Mouse (Mus musculus): ENCODE data around the gene Purb. TPM values are rescaled to one million over a fixed set of nuclear protein-coding genes. Genes with fewer than 3 reads are reported as not detected.
"Not testable (repeated sequence)": the region's sequence is repeated elsewhere in the genome, so short reads cannot be mapped to it uniquely, and the experiment has no call there.

Gene Purb
- polyA plus RNA-seq, 1 experiment from 2014 or later = 17.9 TPM

DNA sequence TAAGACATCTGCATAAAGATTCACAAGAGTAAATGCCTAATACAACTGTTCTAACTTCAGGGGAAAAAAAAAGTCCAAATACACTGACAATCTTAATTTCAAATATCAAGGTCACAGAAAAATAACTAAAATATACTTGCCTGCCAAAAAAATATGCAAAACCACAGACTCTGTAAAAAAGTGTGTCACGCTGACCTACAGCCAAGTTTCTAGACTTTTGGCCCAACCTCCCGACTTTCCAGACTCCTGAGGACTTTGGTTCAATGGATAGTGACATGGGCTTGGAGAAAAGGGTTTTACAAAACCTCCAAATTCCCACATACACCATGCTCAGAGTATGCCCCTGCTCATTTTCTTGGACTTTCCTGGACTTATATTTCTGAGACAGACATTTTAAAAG is 7.2 kb downstream of the Purb start:
- DNase-seq (ENCODE audit: low spot score) (no peak), ATAC-seq (ENCODE audit: low FRiP score) (no peak)
- Histone ChIP-seq H3K4me2 (replicated peaks; ENCODE audit: low read depth, low read length) (no peak overlapping the region), H3K27me3 (ENCODE audit: control insufficient read depth, insufficient read depth, low read length) (no peaks in the 10 kb centered on the region), H3K4me1 (replicated peaks; ENCODE audit: control insufficient read depth, insufficient read depth, low read length) (0 out of 2 replicates have a peak, but pooled peaks cover 2% of the 10 kb centered on the region), H3K27ac (ENCODE audit: low read depth, low read length) (no peak overlapping the region), H3K36me3 (ENCODE audit: control insufficient read depth, insufficient read depth, low read length) (no peaks in the 10 kb centered on the region), H3K9me3 (ENCODE audit: control insufficient read depth, low read length) (no peaks in the 10 kb centered on the region), H3K9ac (ENCODE audit: low read depth, low read length) (no peak overlapping the region), H3K4me3 (ENCODE audit: low read depth, low read length) (no peak overlapping the region)
- WGBS = 91% methylated on average over 2 of the region's 2 CpGs

DNA sequence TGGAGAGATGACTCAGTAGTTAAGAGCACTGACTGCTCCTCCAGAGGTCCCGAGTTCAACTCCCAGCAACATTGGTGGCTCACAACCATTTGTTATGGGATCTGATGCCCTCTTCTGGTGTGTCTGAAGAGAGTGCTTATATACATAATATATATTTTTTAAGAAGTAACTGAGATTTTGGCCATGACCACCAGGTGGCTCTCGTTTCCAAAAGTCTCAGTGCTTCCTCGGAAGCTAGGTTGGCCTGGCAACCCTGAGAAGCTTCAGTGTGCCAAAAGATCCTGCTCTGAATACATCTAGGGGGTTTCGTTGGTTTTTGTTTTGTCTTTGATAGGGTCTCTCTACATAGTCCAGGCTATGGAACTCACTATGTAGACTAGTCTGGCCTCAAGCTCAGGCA is 10.6 kb downstream of the Purb start:
- Histone ChIP-seq H3K36me3 (ENCODE audit: control insufficient read depth, insufficient read depth, low read length) (no peaks in the 10 kb centered on the region), H3K9ac (ENCODE audit: low read depth, low read length) (no peak overlapping the region), H3K4me2 (replicated peaks; ENCODE audit: low read depth, low read length) (no peak overlapping the region), H3K4me3 (ENCODE audit: low read depth, low read length) (no peak overlapping the region), H3K27me3 (ENCODE audit: control insufficient read depth, insufficient read depth, low read length) (no peaks in the 10 kb centered on the region), H3K4me1 (replicated peaks; ENCODE audit: control insufficient read depth, insufficient read depth, low read length) (no peaks in the 10 kb centered on the region), H3K9me3 (ENCODE audit: control insufficient read depth, low read length) (no peaks in the 10 kb centered on the region), H3K27ac (ENCODE audit: low read depth, low read length) (no peak overlapping the region)
- 37% methylated on average over 4 of the region's 4 CpGs for WGBS
- peak; percentile 84 for DNase-seq (ENCODE audit: low spot score)
- ATAC-seq (ENCODE audit: low FRiP score) = peak; percentile 71

DNA sequence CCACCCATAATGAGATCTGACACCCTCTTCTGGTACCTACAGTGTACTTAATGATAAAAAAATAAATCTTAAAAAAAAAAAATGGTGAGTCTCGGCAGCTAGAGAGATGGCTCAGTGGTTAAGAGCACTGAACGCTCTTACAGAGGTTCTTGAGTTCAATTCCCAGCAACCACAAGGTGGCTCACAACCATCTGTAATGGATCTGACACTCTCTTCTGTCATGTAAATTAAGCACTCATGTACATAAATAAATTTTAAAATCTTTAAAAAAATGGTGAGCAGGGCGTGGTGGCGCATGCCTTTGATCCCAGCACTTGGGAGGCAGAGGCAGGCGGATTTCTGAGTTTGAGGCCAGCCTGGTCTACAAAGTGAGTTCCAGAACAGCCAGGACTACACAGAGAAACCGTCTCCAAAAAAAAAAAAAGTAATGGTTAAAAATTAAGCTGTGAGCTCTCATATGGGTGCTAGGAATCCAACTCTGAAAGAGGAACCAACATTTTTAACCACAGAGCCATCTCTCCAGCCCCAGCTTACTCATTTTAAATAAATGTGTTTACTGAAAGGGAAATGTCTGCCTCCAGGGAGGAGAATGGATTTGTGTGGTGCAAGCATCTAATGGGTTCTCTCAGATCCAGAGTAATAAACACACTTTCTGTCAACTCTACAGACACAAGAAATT is 12.4 kb downstream of the Purb start:
- H3K36me3 ChIP-seq (ENCODE audit: control insufficient read depth, insufficient read depth, low read length) = no peaks in the 10 kb centered on the region
- H3K4me1 ChIP-seq (replicated peaks; ENCODE audit: control insufficient read depth, insufficient read depth, low read length) = no peaks in the 10 kb centered on the region
- H3K9ac ChIP-seq (ENCODE audit: low read depth, low read length) = no peak overlapping the region
- DNase-seq (ENCODE audit: low spot score) (no peak), ATAC-seq (ENCODE audit: low FRiP score) (no peak)
- H3K4me2 ChIP-seq (replicated peaks; ENCODE audit: low read depth, low read length) = no peak overlapping the region
- no peak overlapping the region for H3K4me3 ChIP-seq (ENCODE audit: low read depth, low read length)
- no peaks in the 10 kb centered on the region for H3K27me3 ChIP-seq (ENCODE audit: control insufficient read depth, insufficient read depth, low read length)
- 92% methylated on average over 6 of the region's 6 CpGs for WGBS
- H3K9me3 ChIP-seq (ENCODE audit: control insufficient read depth, low read length) = no peaks in the 10 kb centered on the region
- H3K27ac ChIP-seq (ENCODE audit: low read depth, low read length) = no peak overlapping the region

DNA sequence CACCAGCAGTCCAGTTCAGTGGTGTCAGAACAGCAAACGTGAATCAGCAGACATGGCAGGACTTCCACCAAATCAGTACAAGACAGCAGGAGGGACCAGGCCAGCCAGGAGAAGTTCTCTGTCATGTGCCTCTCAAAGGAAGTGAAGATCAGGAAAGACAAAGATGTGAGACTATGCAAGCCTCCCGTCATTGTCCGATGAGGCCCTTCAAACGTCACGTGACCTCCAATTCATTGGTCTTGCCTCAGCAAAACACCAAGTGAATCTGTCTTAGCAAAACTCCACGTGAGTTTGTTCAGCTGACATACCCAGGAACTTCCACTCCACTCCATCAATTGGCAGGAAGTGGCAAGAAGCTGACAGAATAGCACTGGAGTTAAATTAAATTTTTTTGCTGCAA is 19.6 kb downstream of the Purb start:
- Histone ChIP-seq H3K9ac (ENCODE audit: low read depth, low read length) (no peak overlapping the region), H3K4me1 (replicated peaks; ENCODE audit: control insufficient read depth, insufficient read depth, low read length) (no peaks in the 10 kb centered on the region), H3K27me3 (ENCODE audit: control insufficient read depth, insufficient read depth, low read length) (no peaks in the 10 kb centered on the region), H3K4me3 (ENCODE audit: low read depth, low read length) (no peak overlapping the region), H3K9me3 (ENCODE audit: control insufficient read depth, low read length) (no peaks in the 10 kb centered on the region), H3K36me3 (ENCODE audit: control insufficient read depth, insufficient read depth, low read length) (no peaks in the 10 kb centered on the region), H3K27ac (ENCODE audit: low read depth, low read length) (no peak overlapping the region), H3K4me2 (replicated peaks; ENCODE audit: low read depth, low read length) (no peak overlapping the region)
- no peak for ATAC-seq (ENCODE audit: low FRiP score)
- 79% methylated on average over 6 of the region's 6 CpGs for WGBS
- no peak for DNase-seq (ENCODE audit: low spot score)

DNA sequence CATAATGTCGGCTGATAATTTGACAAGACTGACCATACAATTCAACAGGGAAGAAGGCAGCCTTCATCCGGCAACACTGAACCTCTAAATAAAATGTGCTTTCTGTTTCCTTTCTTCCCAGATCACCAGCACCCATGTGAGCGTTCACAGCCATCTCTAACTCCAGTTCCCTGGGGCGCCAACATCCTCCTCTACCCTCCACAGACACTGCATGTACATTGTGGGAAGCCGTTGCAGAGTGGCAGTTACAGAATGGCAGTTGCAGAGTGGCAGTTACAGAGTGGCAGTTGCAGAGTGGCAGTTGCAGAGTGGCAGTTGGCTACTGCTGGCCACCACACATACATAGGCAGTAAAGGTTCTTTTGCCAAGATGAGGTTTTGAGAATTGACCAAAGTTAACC is 27.6 kb downstream of the Purb start:
- not testable (repeated sequence) for H3K4me2 ChIP-seq (replicated peaks; ENCODE audit: low read depth, low read length); DNase-seq (ENCODE audit: low spot score); H3K9me3 ChIP-seq (ENCODE audit: control insufficient read depth, low read length); ATAC-seq (ENCODE audit: low FRiP score); H3K27ac ChIP-seq (ENCODE audit: low read depth, low read length); H3K9ac ChIP-seq (ENCODE audit: low read depth, low read length); H3K36me3 ChIP-seq (ENCODE audit: control insufficient read depth, insufficient read depth, low read length); H3K27me3 ChIP-seq (ENCODE audit: control insufficient read depth, insufficient read depth, low read length); H3K4me3 ChIP-seq (ENCODE audit: low read depth, low read length); H3K4me1 ChIP-seq (replicated peaks; ENCODE audit: control insufficient read depth, insufficient read depth, low read length)
- 92% methylated on average over 5 of the region's 5 CpGs for WGBS

DNA sequence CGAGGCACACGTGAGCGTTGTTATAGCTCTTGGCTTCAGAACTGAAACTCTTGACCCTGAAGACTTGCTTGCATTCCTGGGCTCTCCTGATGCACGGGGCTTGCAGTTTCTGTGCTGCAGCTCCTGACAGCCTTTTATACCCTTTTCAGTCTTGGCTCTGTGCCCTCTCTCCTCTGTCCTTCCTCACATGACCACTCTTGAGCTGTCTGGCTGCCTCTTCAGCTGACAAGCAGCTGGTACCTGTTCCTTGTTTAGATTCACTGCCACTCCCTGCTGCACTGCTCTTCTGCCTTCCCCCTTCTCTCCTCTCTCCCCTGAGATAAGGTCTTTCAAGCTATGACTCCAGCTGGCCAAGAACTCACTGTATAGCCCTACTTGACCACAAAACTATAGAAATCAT is 28.2 kb downstream of the Purb start:
- no peaks in the 10 kb centered on the region for H3K36me3 ChIP-seq (ENCODE audit: control insufficient read depth, insufficient read depth, low read length)
- H3K9ac ChIP-seq (ENCODE audit: low read depth, low read length) = no peak overlapping the region
- ATAC-seq (ENCODE audit: low FRiP score) = no peak
- no peaks in the 10 kb centered on the region for H3K9me3 ChIP-seq (ENCODE audit: control insufficient read depth, low read length)
- no peak overlapping the region for H3K27ac ChIP-seq (ENCODE audit: low read depth, low read length)
- no peaks in the 10 kb centered on the region for H3K4me1 ChIP-seq (replicated peaks; ENCODE audit: control insufficient read depth, insufficient read depth, low read length)
- no peak overlapping the region for H3K4me2 ChIP-seq (replicated peaks; ENCODE audit: low read depth, low read length)
- 90% methylated on average over 4 of the region's 4 CpGs for WGBS
- H3K4me3 ChIP-seq (ENCODE audit: low read depth, low read length) = no peak overlapping the region
- no peak for DNase-seq (ENCODE audit: low spot score)
- no peaks in the 10 kb centered on the region for H3K27me3 ChIP-seq (ENCODE audit: control insufficient read depth, insufficient read depth, low read length)

DNA sequence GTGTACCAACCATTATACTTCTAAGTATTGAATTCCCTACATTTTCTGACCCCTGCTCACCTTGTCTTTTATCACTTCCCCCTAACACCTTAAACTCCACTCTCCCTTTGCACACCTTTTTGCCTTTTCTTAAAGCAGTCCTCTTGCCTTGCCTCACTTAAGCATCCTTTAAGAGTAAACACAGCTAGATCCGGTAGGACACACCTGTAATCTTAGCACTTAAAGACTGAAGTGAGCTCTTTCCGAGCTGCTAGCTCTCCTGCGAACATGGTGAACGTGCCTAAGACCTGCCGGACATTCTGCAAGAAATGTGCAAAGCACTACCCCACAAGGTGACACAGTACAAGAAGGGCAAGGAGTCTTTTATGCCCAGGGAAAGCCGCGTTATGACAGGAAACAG is 29.8 kb downstream of the Purb start:
- no peaks in the 10 kb centered on the region for H3K27me3 ChIP-seq (ENCODE audit: control insufficient read depth, insufficient read depth, low read length)
- H3K9ac ChIP-seq (ENCODE audit: low read depth, low read length) = no peak overlapping the region
- DNase-seq (ENCODE audit: low spot score) (no peak), ATAC-seq (ENCODE audit: low FRiP score) (no peak)
- no peaks in the 10 kb centered on the region for H3K36me3 ChIP-seq (ENCODE audit: control insufficient read depth, insufficient read depth, low read length)
- H3K4me1 ChIP-seq (replicated peaks; ENCODE audit: control insufficient read depth, insufficient read depth, low read length) = no peaks in the 10 kb centered on the region
- no peak overlapping the region for H3K4me3 ChIP-seq (ENCODE audit: low read depth, low read length)
- H3K9me3 ChIP-seq (ENCODE audit: control insufficient read depth, low read length) = no peaks in the 10 kb centered on the region
- H3K27ac ChIP-seq (ENCODE audit: low read depth, low read length) = no peak overlapping the region
- no peak overlapping the region for H3K4me2 ChIP-seq (replicated peaks; ENCODE audit: low read depth, low read length)
- WGBS = 91% methylated on average over 7 of the region's 7 CpGs

DNA sequence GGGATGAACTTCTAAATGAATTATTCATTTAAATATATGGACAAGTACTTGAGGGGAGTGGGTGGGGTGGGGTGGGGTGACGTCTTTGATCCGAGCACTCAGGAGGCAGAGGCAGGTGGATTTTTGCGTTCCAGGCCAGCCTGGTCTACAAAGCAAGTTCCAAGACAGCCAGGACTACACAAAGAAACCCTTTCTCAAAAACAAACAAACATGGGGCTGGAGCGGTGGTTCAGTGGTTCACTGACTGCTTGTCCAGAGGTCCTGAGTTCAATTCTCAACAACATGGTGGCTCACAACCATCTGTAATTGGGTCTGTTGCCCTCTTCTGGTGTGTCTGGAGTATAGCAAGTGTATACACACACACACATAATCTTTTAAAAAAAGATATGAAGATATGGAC is 30.3 kb downstream of the Purb start:
- no peaks in the 10 kb centered on the region for H3K4me1 ChIP-seq (replicated peaks; ENCODE audit: control insufficient read depth, insufficient read depth, low read length)
- no peak for ATAC-seq (ENCODE audit: low FRiP score)

DNA sequence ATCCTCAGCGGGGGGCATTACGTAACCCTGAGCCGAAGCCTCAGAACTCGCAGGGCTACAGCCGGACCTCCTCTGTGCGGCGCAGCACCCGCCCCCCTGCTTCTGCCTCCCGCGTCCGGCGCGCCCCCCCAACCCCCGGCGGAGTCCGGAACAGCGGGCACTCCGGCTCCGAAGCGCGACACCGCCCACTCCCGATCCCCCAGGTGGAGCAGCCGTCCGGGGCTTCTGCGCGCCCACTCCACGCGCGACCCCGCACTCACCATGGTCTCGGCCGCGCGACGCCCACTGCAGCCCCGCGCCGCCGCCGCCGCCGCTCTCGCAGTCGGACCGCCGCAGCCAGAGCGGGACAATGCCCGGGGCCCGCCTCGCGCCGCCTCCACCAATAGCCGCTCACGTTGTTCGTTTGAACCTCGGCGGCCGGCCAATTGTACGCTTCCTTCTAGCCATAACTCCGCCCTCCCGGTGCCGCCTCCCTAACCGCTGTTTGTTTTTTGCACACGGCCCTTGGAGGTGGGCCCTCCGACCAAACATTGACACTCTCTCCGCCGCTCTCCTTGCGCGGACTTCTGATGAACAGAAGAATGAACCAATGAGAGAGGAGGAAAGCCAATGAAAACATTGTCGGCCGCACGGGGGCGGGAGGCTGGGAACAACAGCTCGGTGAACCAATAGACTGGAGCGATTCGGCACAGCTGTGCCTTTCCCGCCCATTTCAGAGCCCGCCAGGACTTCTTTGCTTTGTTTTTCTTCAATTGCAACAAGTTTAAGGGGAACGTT is 31.5 kb downstream of the Purb start, which contains the start of gene H2afv:
Gene H2afv, minus strand, starts transcription at position 367 of the 777 bp plus-strand sequence.
- Histone ChIP-seq H3K36me3 (ENCODE audit: control insufficient read depth, insufficient read depth, low read length) (no peaks in the 10 kb centered on the region), H3K4me3 (ENCODE audit: low read depth, low read length) (peak within 1 kb of the TSS; percentile 78), H3K27me3 (ENCODE audit: control insufficient read depth, insufficient read depth, low read length) (no peaks in the 10 kb centered on the region), H3K9me3 (ENCODE audit: control insufficient read depth, low read length) (no peaks in the 10 kb centered on the region), H3K9ac (ENCODE audit: low read depth, low read length) (peak within 1 kb of the TSS; percentile 88), H3K27ac (ENCODE audit: low read depth, low read length) (peak within 1 kb of the TSS; percentile 93), H3K4me1 (replicated peaks; ENCODE audit: control insufficient read depth, insufficient read depth, low read length) (no peaks in the 10 kb centered on the region), H3K4me2 (replicated peaks; ENCODE audit: low read depth, low read length) (peak within 1 kb of the TSS; percentile 66)
- DNase-seq (ENCODE audit: low spot score) (peak; percentile 100), ATAC-seq (ENCODE audit: low FRiP score) (peak; percentile 100)
- WGBS = 1% methylated on average over 73 of the region's 80 CpGs

More for the DNA sequence above, 30.3 kb downstream of the Purb start:
- no peak for DNase-seq (ENCODE audit: low spot score)
- no peaks in the 10 kb centered on the region for H3K9me3 ChIP-seq (ENCODE audit: control insufficient read depth, low read length)
- no peak overlapping the region for H3K4me2 ChIP-seq (replicated peaks; ENCODE audit: low read depth, low read length)
- H3K27ac ChIP-seq (ENCODE audit: low read depth, low read length) = no peak overlapping the region
- no peak overlapping the region for H3K4me3 ChIP-seq (ENCODE audit: low read depth, low read length)
- WGBS = 81% methylated on average over 4 of the region's 4 CpGs
- H3K27me3 ChIP-seq (ENCODE audit: control insufficient read depth, insufficient read depth, low read length) = no peaks in the 10 kb centered on the region
- H3K36me3 ChIP-seq (ENCODE audit: control insufficient read depth, insufficient read depth, low read length) = no peaks in the 10 kb centered on the region
- H3K9ac ChIP-seq (ENCODE audit: low read depth, low read length) = no peak overlapping the region
